Mouse (Mus musculus) retina, postnatal 1 day (tissue): Measurements from ENCODE around the gene Cep68.
"Not testable (repeated sequence)": the region's sequence is repeated elsewhere in the genome, so short reads cannot be mapped to it uniquely, and the experiment has no call there.

ENCODE experiments used
- DNase-seq: peaks from one replicate; pipeline ENCODE4 v3.0.0-alpha.2; 2012

Cep68 gene

DNA sequence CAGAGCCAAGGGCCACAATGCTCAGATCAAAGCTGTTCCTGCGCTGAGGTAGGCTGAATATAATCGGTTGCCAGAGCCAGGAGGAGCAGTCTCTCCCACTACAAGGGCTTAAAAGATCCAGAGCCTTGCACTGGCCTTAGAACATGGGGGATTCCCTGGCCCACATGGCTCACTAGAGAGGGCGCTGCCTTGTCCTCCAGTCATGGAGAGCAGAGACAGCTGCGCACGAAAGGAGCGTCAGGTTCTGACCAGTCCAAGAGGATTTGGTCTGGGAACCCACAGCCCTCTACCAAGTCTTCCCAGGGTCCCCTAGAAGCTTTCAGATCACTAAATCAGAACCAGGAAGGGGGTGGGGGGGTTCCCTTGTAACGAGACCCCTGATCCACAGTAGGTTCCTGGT lies 7.9 kb downstream of the Cep68 start:
- DNase-seq, result no peak

DNA sequence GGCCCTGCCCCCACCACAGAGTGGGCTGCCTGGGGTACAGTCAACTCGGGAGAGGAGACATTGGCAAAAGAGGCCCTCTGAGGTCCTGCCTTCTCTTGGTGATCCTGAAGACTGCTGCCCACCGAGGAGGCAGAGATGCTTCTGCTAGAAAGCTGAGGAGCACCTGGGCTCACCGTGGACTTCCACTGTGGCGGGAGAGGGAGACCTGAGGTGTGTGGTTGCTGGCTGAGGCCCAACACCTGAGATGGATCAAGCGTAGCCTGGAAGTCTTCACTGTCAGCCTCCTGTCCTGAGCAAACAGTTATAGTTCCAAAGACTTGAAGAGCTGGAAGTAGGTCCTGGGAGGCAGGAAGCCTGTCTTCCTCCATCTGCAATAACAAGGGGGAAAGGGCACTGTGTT lies 8.9 kb downstream of the Cep68 start:
- no peak for DNase-seq

DNA sequence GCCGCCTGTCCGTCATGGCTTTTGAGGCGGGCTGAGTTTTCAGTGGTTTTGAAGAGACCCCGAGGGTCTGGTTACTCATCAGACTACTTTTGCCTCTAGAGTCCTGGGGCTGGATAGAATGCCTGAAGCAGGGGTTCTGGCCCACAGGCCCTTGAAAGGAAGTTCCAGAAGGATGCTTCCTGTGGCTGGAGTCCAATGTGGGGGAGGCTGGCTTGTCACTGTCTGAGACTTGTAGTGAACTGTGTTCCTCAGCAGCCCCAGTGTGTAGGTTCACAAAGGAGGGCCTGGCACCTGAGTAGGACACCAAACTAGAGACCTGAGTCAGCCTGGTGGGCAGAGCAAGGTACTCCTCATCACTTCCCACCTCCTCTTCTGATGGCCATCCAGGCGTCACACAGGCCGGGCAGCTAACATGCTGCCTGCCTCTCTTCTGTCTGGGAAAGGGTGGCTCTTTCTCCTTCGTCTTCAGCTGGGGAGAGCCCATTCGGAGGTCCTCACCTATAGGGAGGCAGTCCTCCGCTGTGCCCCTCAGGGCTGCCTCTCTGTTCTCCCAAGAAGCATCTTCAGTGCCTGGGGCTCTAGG lies 9.9 kb downstream of the Cep68 start:
- DNase-seq, result no peak

DNA sequence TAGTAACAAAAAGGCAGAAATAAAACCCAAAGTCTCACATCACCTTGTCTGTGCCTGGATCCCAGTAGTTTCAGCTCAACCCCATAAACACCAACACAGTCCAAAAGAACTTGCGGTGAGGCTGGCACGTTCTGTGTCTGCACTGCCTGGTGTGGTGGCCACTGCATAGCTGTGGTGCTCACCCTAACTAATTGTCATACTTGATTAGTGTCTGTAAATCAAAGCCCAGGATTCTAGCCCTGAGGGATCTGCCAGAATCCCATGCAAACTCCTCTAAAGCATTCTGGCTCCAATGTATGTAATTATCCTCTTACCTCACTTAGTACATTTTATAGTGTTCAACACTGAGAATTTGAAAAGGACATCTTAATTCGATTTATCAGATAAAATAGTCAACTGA lies 11.3 kb downstream of the Cep68 start:
- no peak for DNase-seq

DNA sequence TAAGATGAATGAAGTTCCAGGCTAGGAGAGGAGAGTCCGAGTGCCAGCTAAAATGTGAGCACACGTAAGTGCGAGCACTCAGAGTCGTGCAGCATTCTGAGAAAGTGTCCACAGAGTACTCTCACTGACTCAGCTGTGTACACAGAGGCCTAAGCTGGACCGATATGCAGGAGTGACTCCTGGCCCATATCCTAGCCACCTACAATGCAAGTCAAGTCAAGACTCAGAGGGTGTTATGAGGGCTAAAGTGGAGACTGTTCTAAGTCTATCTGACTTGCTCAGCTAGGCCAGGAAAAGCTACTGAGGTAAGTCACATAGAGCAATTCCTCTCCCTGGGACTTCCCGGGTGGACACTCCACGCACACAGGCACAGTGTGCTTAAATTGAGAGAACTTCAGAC lies 12.2 kb downstream of the Cep68 start:
- no peak for DNase-seq

DNA sequence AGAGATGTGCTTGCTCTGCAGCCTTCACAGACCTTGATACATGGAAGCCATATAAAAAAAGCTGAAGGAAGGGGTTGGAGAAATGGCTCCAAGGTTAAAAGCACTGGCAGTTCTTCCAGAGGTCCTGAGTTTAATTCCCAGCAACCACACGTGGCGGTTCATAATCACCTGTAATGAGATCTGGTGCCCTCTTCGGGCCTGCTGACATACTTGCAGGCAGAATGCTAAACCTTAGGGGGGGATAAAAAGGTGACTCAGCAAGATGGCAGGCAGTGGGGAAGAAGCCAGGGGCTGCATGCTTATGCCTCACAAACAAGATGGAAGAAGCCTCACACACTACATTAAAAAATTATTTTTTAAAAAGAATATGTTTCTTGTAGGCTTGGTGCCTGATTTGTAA lies 15.0 kb downstream of the Cep68 start:
- DNase-seq, result no peak

- DNase-seq, result no peak
Observed at GRCm38 (mm10) chr11:20232016-20232755, 17.0 kb downstream of the Cep68 start.

GRCm38 (mm10) chr11:20231128-20231878 lies 17.9 kb downstream of the Cep68 start:
- no peak for DNase-seq

DNA sequence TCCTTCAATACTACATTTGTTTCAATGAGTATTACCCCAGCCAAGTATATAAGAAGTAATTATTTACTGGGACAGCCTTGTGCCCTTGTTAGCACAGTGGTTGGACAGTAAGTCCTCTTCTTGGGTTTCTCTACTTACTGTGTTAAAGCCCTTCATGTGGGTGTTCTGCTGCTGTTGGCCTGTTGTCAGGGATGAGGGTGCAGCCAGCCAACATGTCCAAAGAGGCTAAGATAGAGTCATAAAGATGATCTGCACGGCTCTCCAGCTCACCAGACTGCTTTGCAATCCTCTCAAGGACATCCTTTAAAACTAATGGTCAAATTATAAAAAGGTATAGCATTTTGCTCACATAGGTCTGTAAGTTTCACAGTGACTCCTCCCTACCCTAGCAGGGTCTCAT lies 18.9 kb downstream of the Cep68 start:
- no peak for DNase-seq

DNA sequence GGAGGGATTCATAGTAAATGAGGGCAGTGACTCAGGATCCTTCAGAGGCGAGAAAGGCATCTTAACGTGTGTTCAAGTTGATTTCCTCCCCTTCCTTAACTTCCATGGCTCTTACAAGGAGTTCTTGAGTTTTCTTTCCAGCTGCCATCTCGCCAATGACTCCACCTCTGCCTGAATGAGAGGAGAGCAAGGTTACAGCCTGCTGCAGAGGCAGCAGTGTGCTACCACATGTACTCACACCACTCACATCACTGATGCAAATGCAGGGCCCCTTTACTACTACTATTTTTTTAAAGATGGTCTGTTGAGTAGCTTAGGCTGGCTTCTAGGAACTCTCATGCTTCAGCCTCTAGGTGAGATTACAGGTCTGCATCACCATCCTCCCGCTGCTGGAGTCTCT lies 19.9 kb downstream of the Cep68 start:
- DNase-seq, result no peak

DNA sequence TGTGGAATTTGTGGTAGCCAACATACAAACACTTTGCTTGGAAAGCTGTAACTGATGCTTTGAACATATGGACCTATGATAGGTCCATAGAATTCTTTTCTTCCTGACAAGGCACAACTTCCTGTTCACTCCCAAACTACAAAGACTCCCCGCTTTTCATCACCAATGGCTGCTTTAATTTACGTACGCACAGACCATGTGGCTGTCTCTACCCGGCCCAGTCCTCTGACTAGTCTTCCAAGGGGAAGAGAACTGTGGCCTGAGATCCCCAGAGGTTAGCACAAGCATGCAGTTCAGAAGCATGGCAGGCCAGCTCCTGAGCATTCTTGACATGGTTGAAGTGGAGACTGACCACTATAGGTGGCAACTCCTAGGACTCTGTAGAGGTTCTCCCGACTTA lies 20.6 kb downstream of the Cep68 start:
- no peak for DNase-seq

DNA sequence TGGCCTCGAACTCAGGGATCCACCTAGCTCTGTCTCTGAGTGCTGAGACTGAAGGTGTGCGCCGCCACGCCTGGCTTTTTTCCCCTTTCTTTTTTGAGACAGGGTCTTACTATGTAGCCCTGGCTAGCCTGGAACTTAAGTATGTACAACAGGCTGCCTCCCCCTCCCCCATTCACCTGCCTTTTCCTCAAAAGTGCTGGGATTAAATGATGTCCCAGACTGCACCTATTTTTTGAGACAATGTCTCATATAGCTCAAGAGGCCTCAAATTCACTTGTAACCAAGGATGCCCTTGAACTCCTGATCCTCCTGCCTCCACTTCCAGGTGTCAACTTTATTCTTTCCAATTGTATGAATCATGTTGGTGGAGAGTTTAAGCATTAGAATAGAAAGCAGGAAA lies 23.3 kb downstream of the Cep68 start:
- DNase-seq, result no peak

- DNase-seq, result no peak
Observed at GRCm38 (mm10) chr11:20224196-20224595, 25.0 kb downstream of the Cep68 start.

DNA sequence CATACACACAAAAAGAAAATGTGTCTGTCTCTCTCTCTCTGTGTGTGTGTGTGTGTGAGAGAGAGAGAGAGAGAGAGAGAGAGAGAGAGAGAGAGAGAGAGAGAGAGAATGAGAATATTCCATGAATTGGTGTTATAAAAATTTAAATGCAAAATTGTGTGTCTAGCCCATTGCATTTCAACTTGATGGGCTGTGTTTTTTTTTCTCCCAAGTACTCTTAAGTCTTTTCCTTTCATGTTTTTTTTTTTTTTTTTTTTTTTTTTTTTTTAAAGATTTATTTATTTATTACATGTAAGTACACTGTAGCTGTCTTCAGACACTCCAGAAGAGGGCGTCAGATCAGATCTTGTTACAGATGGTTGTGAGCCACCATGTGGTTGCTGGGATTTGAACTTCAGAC lies 27.6 kb downstream of the Cep68 start:
- not testable (repeated sequence) for DNase-seq

- no peak for DNase-seq
Observed at GRCm38 (mm10) chr11:20217227-20217626, 32.0 kb downstream of the Cep68 start.

DNA sequence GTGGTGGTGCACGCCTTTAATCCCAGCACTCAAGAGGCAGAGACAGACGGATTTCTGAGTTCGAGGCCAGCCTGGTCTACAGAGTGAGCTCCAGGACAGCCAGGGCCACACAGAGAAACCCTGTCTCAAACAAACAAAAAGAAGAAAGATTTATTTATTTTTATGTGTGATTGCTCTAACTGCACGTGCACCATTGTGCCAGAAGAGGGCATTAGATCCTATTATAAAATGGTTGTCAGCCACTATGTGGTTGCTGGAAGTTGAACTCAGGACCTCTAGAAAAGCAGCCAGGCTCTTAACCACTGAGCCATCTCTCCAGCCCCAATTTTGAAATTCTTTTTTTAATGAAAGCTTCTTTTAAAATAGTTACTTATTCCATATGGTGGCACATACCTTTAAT lies 32.8 kb downstream of the Cep68 start:
- no peak for DNase-seq

- no peak for DNase-seq
Observed at GRCm38 (mm10) chr11:20214779-20215178, 34.5 kb downstream of the Cep68 start.

GRCm38 (mm10) chr11:20211838-20212237 lies 37.4 kb downstream of the Cep68 start:
- DNase-seq, result no peak

DNA sequence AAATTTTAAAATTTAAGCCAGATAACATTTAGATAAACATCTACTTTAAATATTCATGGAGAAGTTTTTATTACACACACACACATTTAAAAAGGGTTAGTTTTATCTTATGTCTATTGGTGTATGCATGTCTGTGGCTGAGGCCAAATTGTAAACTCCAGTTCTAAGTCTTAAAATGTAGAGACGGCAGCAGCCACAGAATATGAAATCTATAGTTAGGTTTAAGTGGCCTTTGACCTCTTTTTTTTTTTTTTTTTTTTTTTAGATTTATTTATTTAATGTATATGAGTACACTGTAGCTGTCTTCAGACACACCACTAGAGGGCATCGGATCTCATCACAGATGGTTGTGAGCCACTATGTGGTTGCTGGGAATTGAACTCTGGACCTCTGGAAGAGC lies 41.6 kb downstream of the Cep68 start:
- DNase-seq, result no peak

GRCm38 (mm10) chr11:20206626-20207223 lies 42.5 kb downstream of the Cep68 start:
- DNase-seq, result no peak

DNA sequence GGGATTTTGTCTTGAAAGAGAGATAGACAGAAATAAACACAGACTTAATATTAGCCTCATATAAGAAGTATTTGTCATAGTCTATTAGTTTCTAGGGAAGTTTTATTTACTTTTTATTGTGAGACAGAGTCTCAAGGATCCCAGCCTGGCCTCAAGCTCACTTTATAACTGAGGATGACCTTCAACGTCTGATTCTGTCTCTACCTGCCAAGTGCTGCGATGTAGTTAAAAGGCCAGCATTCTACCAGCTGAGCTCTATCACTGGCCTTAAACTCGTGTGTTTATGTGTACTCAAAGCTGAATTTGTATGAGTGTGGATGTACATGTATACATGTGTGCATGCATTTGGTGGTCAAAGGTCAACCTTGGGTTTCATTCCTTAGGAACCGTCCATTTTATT lies 43.7 kb downstream of the Cep68 start:
- DNase-seq, result no peak

- DNase-seq, result no peak
Observed at GRCm38 (mm10) chr11:20204870-20205446, 44.3 kb downstream of the Cep68 start.

DNA sequence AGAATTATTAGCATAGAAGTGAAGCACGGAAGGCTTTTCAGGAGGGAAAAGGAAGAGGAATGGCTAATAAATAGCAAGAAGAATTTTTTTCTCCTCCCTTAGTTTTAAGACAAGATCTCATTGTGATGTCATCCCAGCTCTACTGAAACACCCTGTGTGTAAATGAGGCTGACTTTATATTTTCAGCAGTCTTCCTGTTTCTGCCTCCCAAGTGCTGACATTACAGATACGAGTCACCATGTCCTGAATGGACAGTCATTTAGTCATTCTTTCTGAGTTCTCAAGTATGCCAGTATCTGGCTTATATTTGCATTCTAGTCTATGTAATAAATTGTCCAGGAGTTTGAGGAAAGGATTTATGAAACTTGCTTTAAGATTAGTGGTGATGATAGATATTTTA lies 44.9 kb downstream of the Cep68 start:
- no peak for DNase-seq
